Mouse (Mus musculus): ENCODE measurements around the gene Hacd1.

Hacd1 gene

DNA sequence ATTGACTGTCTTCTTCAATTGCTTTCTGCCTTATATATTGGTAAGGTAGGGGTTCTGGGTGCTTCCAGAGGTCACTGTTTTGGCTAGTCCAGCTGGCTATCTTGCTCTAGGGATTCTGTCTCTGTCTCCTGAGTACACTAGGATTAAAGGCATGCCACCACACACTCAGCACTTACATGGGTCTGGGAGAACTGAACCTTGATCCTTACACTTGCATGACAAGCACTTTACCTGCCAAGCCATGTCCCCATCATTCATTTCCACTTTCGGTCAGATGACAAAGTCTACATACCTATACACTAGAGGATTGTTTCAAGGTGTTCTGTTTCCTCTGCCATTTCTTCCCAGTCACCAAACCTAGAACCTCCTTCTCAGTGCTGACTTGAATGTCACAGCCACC, 50.8 kb downstream of the Hacd1 start:
- no peak for DNase-seq (ENCODE audit: low read depth, low spot score)

GRCm38 (mm10) chr2:13960136-13960535, 95.8 kb downstream of the Hacd1 start:
- DNase-seq (ENCODE audit: low read depth, low spot score): no peak

DNA sequence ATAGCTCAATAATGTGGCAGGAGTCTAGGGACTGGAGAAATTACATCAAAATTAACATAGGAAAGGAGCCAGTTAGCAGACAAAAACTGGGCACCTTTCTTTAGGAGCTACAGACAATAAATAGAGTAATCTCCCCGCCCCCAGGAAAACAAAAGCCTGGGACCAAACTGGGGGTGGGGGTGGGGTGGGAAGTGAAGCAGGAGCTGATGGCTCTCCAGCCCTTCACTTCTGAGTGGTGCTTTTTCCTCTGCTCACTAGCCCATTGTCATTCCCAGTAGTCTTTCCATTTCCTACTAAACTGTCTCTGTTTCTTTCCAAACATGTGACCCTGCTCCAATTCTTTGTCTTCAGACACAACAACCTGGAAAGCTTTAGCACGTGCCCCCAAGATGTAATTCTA, 99.5 kb downstream of the Hacd1 start:
- no peak for DNase-seq (ENCODE audit: low read depth, low spot score)

GRCm38 (mm10) chr2:13938118-13938517, 117.8 kb downstream of the Hacd1 start:
- no peak for DNase-seq (ENCODE audit: low read depth, low spot score)

- no peak for DNase-seq (ENCODE audit: low read depth, low spot score)
Observed at GRCm38 (mm10) chr2:13935343-13935742, 120.6 kb downstream of the Hacd1 start.

- no peak for DNase-seq (ENCODE audit: low read depth, low spot score)
Observed at GRCm38 (mm10) chr2:13932253-13932652, 123.7 kb downstream of the Hacd1 start.

DNA sequence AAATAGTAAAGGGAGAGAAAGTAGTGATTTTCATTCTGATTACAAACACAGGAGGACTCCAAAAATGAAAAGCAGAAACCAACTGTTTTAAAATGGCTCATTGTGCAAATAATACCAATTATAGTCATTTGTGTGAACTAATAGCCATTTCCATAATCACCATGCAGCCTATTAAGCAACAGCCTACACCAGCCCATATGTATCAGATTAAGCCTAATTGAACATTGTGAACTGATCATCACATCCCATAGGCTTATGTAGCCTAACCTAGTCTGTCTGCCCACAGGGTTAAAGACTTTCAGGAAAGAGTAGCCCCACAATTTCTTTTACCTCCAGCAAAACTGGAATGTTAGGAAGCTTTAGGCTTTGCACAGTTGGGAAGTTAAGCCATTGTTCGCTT, 125.2 kb downstream of the Hacd1 start:
- DNase-seq (ENCODE audit: low read depth, low spot score): no peak

DNA sequence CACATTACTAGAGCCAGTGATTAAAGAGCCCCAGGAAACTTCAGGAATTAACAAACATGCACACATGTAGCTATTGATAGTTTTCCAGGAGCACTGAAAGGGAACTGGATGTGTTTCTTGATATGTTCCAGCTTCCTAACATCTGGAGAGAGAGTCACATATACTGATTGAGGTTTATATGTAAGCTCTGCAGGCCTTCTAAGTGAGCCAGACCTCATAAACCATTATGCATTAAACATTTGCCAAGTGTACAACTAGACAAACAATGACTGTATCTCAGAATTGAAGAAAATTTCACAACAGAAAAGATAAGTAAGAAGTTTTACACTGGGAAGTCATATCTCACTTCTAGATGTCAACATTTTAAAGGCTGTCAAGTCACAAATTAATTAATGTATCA, 167.4 kb downstream of the Hacd1 start:
- DNase-seq (ENCODE audit: low read depth, low spot score): no peak

DNA sequence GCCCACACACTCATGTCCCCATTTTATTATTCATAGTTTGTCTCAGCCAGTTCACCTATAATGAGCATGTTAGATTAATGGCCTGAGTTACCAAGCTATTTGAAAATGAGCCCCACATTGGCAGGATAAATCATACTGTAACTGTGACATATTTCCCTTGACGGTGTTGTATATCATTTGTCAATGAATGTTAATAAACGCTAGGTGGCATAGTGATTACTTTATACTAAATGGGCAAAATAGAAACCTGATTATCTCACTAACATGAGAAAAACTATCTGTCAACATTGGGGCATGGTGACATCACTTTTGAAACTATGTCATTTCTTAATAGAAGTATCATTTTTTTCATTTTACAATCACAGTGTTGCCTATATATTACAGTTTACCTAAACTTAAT, 198.5 kb downstream of the Hacd1 start:
- DNase-seq (ENCODE audit: low read depth, low spot score): no peak

DNA sequence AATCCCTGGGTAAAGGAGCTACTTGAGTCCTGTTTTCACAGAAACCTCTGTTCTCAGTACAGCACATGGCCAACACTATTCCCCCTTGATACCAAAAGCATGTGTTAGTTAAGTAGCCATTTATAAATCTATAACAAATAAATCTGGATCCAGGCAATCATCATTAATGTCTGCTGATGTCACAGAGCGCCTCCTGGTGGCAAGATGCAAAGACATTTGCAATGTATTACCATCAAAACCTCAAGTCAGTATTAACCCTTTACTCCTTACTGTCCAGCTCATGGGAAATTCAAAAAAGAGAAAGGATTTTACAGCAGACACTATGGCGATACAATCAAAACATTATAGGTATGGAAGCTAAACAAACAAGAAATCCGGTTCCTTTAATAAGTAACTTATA, 200.4 kb downstream of the Hacd1 start:
- no peak for DNase-seq (ENCODE audit: low read depth, low spot score)

- no peak for DNase-seq (ENCODE audit: low read depth, low spot score)
Observed at GRCm38 (mm10) chr2:13836310-13836709, 219.6 kb downstream of the Hacd1 start.

DNA sequence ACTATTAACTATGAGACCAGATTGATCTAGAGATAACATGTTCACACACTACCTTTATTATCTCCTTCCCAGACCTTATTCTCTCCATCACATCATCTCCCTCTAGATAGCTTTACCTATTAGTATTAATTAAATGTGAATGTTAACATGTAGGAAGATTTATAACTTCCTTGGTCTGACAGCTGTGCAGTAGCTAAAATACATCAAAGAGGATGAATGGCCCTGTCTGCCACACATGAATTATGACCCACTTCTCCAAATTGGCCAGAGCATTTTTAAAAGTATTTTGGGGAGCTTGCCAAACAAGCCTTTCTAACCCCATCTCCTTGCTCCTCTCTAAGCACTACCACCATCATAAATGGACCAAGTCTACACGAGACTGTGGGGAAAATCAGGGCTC, 220.9 kb downstream of the Hacd1 start:
- DNase-seq (ENCODE audit: low read depth, low spot score): no peak

DNA sequence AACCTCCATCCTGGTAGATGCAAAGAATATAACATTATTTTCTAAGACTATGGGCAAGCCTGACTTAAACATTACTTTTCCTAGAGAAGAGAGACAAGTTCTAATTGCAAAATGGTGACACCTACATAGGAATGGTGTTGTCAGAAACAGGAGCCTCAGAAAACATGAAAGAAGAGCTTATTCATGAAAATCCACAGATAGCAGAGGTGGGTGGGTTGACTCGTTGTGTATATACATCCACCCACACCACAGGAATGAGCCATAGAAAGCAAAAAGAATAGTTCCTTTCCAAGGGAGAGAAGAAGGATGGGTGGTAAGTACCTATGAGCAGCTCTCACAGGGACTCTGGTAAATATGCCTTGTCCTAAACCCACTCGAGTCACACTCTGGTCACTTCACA, 239.3 kb downstream of the Hacd1 start:
- no peak for DNase-seq (ENCODE audit: low read depth, low spot score)

- no peak for DNase-seq (ENCODE audit: low read depth, low spot score)
Observed at GRCm38 (mm10) chr2:13808593-13808992, 247.3 kb downstream of the Hacd1 start.

GRCm38 (mm10) chr2:13808008-13808407, 247.9 kb downstream of the Hacd1 start:
- DNase-seq (ENCODE audit: low read depth, low spot score): no peak

DNA sequence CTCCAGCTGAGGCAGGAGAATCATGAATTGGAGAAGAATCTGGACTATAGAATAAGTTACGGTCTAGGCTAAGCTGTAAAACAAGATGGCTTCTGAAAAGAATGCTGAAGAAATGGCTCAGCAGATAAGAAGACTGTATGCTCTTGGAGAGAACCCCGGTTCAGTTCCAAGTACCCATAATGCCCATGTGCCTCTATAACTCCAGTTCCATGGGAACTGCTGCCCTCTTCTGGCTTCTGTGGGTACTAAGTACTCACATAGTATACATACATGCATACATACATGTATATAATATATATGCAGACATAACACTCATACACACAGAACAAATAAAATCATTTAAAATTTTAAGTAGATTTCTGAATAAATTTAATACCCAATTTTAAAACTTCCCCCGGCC, 249.8 kb downstream of the Hacd1 start:
- DNase-seq (ENCODE audit: low read depth, low spot score): no peak

GRCm38 (mm10) chr2:13800639-13801038, 255.3 kb downstream of the Hacd1 start:
- no peak for DNase-seq (ENCODE audit: low read depth, low spot score)

Measured in c-Kit-negative CD71-positive TER-119-positive erythroid progenitor cells, embryonic 14.5 days (primary cell).